Mouse (Mus musculus) gastrocnemius, postnatal 10 days (tissue): ENCODE measurements around the gene Rrm1. TPM values are rescaled to one million over a fixed set of nuclear protein-coding genes. Genes with fewer than 3 reads are reported as not detected.
"Not testable (repeated sequence)": the region's sequence is repeated elsewhere in the genome, so short reads cannot be mapped to it uniquely, and the experiment has no call there.

Experiments used
- DNase-seq: peaks from one replicate; pipeline ENCODE4 v3.0.0; 2021; ENCODE audit warnings: mixed read lengths
- total RNA-seq, 2 experiments: library from RNA; stranded (reverse); gene quantifications; 2 replicates each; pipeline ENCODE4 v1.2.3; 2021

Rrm1 gene
- total RNA-seq, 2 experiments from 2014 or later: 25.5 to 30.0 TPM

DNA sequence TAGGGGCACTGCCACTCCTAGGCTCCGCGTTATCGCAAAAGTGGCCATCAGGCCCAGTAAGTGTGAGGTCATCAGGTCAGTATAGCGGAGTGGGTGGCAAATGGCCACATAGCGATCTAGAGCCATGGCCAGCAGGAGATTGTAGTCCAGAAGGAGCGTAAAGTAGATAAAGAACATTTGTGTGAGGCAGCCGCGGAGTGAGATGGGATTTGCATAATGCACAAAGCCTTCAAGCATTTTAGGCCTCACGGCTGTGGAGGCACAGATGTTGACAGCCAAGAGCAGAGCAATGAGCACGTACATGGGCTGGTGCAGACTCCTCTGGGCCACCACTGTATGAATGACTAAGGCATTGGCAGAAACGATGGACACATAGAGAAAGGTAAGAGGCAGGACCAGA lies 35.9 kb downstream of the Rrm1 start:
- DNase-seq: no peak

DNA sequence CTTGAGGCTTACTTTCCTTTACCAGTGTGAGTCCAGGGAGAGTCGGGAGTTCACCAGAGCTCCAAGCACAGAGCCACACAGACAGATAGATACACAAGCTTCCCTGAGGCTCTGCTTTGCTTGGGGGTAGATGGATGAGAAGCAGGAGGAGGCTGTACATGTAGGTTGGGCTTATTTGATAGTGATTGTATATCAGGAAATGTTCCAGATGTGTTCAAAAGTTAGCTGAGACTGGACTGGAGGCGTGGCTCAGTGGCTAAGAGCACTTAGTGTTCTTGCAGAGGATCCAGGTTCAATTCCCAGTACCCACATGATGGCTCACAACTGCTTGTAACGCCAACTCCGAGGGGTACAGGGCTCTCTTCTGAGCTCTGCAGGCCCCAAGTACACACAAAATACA lies 36.9 kb downstream of the Rrm1 start:
- DNase-seq: no peak

DNA sequence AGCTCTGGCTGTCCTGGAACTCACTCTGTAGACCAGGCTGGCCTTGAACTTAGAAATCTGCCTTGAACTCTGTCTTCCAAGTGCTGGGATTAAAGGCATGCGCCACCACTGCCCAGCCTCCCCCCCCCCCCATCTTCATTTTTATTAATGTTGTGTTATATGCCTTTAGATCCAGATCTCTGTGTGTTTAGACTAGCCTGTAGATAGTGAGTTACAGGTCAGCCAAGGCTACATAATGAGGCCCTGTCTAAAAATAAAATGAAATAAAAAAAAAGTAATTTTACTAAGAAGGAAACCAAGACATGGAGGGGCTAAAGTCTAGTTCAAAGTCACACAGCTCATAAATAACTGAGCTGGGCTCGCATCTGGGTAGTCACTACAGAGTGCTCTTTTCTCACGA lies 37.4 kb downstream of the Rrm1 start:
- no peak for DNase-seq

DNA sequence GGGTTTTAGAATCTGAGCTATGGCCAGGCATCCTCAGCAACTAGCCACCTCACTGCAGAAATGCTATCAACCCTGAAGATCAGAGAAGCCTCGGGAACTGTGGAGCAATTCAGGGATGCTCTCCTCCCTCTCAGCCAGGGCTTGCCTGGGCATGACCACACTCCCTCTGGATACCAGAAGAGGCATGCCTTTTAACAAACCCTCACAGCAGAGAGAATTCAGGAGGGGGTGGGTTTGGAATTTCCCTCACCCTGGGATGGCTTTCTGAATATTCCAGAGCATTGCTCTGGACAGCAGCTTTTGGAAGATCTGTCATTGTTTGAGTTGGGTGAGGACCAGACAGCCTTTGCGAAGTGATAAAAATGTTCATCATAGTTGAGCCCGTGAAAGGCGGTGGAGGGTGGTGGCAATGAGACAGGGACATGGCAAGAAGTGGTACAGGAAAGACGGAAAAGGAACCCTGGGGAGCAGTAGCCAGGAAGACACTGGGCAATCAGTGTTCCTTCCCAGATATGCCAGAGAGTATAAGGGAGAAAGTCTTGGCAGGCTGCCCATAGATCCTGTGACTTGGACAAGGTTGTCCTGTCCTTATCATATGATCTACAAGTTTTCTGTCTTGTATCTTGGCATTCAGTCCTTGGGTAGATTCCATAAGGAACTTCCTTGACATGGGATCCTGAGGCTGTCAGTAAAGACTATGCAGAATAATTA lies 38.0 kb downstream of the Rrm1 start:
- DNase-seq: peak; percentile 21

DNA sequence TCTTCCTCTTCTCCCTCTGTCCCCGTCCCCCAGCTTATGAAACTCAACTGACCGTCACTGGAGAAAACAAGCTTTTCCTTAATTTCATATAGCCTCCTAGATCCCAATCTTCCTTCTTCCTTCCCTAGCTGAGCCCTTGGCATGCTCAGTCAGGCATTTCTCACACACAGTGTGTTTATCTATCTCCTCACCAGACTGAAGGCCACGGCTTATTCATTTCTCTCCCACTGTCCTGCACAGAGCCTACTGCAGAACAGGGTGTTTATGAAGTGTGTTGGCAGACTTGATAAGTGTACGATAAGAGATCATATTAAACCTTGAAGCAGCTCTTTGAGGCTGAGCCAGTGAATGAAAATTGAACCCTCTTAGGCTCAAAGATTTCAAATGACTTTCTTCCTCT lies 39.3 kb downstream of the Rrm1 start:
- no peak for DNase-seq

DNA sequence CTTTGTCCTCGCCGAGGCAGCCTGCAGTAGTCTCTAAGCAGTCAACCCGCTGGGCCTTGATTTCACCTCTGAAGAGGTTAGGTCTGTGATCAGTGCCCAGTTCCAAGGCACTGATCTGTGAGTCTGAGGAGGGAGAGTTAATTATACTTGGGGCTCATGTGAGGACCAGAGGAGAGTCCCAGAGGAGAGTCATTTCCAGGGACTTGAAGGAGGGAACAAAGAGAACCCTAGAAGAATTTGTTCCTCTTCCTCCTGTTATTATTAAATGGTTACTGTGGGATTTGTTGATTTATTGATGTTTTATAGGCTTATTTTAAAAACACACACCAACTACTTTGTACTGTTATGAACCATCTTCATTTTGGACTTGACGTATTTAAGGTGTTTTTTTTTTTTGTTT lies 40.1 kb downstream of the Rrm1 start, which contains the start of gene Olfr543:
Gene Olfr543, minus strand, starts transcription at position 101 of the 400 bp plus-strand sequence.
- DNase-seq: no peak

DNA sequence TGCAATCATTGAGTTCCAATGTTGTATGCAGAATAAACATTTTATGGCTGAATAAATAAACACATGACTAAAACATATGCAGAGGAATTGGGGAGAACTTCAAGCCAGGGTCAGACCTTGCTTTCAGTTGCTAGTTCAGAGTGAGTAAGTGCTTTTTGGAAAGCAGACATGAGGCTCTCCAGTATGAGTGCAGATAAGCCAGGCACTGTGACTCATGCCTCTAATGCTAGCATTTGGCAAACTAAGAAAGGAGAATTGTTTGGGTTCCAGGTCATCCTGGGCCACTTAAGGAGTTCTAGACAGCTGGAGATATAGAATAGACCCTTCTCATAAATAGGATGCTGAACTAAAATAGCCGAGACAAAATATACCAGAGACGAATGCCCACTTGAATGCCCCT lies 42.2 kb downstream of the Rrm1 start:
- DNase-seq: no peak

DNA sequence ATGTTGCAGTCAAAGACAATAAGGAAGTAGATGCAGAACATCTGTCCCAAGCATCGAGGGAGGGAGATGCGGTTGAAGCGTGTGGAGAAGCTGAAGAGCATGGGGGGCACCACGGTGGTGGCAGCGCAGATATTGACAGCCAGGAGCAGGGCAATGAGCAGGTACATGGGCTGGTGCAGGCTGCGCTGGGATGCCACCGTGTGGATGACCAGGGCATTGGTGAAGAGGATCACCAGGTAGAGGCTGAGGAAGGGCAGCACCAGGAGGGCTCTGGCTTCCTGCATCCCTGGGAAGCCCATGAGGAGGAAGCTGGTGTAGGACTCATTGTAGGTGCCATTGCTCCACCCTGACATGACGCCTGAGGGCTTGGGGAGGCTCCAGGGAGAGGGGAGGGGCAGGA lies 43.3 kb downstream of the Rrm1 start:
- not testable (repeated sequence) for DNase-seq

DNA sequence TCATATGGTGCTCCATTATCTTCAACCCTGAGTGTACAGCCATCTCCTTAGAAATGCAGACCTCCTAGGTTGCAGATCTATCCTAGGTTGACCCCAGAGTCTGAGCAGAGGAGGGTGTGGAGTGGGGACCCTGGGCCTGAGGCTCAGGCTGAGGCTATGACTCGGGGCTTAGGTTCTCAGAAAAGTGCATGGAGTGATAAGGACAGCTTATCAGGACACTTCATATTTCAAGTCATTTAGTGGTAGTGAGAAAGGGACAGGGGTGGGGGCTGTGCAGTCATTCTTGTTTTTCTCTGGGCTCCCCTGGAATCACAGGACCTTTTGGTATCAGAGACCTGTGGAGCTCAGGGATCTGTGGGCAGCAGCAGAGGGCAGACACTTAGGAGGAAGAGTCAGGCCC lies 44.6 kb downstream of the Rrm1 start:
- no peak for DNase-seq

DNA sequence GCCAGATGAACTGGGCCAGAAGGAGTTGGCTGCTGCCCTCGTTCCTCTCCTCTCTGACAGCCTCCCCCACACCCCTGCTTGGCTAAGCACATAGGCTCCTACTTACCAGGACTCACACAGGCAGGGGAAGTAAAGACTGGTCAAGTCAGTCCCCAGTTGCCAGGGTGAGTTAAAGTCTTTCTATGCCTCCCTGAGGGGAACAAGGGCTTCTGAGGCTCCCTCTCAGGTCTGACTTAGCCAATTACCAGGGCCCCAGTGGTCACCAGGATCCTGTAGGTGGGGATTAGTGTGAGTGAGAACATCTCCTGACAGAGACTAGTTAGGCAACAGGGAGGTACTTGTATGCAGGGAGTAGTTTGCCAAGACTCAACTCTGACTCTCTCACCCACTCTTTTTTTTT lies 46.7 kb downstream of the Rrm1 start, which contains the start of gene Olfr544:
Gene Olfr544, minus strand, starts transcription at position 153 of the 400 bp plus-strand sequence.
- DNase-seq: no peak

DNA sequence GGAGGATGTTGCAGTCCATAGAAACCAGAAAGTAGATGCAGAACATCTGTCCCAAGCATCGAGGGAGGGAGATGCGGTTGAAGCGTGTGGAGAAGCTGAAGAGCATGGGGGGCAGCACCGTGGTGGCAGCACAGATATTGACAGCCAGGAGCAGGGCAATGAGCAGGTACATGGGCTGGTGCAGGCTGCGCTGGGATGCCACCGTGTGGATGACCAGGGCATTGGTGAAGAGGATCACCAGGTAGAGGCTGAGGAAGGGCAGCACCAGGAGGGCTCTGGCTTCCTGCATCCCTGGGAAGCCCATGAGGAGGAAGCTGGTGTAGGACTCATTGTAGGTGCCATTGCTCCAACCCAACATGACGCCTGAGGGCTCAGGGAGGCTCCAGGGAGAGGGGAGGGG lies 52.9 kb downstream of the Rrm1 start:
- DNase-seq: not testable (repeated sequence)

DNA sequence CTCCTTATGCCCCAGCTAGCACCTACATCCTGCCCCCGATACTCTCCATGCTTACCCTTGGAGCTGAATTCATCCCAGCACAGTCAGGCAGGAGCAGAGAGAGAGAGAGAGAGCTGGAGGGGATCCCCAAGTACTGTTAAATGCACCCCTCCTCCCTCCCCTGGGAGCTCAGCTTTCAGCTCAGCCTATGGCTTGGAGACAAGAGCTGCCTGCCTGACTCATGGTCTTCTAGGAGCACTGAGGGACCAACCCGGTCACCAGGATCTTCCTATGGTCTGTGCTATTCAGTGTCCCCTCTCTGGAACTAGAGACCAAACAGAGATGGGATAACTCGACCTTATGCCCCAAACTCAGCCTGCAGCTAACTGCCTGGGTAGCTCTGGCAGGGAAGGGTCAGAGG lies 58.0 kb downstream of the Rrm1 start, which contains the start of gene Olfr545:
Gene Olfr545, minus strand, starts transcription at position 101 of the 400 bp plus-strand sequence.
- no peak for DNase-seq

DNA sequence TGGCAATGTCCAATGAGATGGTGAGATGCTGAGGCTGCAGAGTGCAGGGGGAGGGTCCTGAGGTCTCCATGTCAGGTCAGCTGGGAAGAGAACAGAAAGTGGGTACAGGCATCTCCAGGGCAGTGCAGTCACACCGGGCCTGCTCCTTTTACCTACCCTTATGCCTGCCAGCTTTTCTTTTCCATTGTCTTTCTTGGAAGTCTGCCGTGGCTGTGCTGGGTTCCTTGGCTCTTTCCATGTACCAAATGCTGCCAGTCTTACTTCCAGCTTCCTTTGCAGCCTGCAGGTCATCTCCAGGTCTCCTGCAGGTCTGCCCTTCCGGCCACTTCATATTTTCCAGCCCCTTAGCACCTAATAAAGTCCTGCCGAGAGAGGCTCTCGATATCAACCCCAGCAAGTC lies 60.5 kb downstream of the Rrm1 start:
- no peak for DNase-seq

DNA sequence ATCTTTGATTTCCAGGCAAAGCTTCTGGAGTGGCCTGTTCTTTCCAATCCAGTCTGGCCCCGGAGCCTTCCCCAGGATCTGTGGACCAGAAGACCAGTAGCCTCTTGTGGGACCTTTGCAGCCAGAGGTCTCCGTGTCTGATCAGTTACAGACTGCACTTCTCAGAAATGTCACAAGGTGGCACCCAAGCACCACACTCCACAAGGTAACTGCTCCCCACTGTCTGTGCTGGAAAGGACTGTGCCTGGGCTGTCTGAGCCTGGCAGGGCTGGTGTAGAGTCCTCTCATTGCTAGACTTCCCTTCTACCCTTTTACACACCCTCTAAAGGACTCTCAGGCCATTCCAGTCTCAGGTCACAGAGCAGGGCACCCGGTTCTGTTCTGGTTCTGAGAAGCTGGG lies 65.4 kb downstream of the Rrm1 start:
- DNase-seq: peak; percentile 66

DNA sequence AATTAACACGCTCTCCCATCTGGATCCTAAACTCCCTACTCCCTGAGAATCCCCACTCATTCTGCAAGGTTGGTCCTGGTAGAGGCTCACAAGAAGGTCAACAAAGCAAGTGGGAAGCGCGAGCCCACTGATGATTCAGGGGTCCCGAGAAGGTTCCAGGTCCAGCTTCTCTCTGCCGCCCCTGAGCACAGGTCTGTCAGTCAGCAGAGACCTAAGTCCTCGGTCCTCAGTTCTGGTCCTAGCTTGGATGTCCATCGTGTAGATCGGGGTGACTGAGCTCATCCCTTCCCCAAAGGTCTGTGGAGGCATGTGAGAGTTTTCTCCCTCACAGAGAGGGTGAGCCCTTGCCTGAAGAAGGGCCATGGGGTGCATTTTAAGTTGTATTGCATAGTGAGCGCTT lies 66.6 kb downstream of the Rrm1 start:
- DNase-seq: no peak

DNA sequence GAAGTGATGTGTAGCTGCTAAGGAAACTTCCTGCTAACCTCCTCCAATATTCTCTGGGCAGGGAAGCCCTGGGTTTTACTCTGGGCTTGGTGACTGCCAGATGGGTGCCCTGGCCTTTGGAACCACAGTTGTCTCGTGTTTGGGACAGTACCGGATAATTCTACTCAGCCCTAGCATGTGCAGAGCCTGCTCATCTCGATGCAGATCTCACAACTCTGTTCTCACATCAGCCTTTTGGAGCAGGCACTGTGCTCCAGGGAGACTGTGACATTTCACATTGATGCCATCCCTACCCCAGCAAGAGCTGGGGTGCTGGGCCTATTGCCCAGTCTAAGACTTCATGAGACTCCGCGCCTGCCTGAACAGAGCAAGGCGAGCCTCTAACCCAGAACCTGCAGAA lies 67.2 kb downstream of the Rrm1 start:
- no peak for DNase-seq

DNA sequence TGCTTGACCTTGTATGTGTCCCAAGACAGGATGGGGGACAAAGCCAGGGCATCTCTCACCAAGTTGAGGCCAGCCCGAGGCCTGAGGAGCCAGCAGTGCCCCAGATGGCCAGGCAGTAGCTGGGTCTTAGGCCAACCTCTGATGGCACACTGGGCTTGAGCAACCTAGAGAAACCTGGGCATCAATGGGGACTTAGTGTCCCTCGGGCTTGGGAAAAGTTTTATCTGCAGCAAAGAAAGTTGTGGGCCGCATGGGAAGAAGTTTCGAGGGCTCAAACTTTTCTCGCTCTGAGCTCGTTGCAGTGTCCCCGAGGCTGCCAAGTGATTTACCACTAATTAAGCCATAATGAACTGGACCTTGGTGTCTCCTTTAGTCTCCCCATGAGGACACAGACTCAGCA lies 68.2 kb downstream of the Rrm1 start:
- DNase-seq: no peak

DNA sequence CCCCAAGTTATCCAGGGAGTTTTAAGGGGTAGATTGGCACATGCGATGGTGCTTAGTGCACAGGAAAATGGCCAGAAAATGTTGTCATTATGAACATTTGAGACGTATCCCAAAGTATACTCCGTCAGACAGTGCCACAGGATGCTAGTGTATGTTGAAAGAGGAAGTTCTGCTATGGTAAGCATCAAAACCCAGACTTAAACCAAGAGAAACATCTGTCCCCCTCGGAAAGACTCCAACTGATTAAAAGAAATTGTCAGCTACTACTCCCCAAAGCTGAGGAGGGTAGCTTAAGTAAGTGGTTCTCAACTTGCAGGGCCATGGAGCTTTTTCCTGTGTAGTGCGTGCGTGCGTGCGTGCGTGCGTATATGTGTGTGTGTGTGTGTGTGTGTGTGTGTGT lies 70.4 kb downstream of the Rrm1 start:
- DNase-seq: no peak

DNA sequence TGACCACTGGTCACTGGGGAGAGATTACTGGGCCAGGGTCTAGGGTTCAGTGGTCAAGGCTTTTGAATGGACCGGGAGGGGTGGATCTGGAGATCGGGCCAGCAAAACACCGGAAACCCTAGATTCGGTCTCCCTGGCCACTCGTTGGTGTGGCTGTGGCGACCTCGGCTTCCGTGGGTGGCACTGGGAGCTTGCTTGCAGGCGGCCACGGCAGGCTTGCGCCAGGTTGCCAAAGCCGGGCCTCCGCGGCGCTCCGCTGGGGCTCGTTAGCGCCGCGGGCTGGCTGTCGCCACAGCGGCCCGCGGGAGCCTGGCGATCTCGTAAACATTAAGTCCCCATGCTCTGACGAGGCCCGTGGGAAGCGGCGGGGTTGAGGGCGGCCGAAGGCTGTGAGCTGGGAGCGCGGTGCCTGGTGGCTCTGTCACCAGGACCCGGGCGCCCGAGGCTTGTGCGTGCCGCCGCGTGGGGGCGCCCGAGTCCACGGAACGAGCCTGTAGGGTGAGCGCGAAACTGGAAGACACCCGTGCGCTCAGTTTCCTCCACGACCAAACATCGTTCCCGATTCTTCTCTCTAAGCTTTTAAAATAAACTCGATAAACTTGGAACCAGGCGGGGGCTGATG lies 71.4 kb downstream of the Rrm1 start:
- DNase-seq: peak; percentile 94

DNA sequence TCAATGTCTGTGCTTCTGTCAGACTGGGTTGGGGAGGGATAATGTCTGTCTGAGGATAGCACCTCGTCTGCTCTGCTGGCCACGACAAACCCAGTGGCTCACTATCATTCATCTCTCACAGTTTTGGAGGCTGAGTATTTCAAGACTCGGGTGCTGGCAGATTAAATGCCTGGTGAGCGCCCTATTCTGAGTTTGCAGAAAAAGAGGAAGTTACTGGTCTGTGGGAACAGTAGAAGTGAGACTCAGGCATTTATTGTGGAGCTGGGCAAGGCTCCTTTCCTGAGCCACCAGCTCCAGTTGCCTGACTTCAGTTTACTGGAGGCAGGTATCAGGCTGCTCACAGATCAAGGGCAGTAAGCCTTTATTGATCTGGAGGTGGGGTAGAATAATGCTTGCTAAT lies 72.6 kb downstream of the Rrm1 start:
- DNase-seq: no peak

DNA sequence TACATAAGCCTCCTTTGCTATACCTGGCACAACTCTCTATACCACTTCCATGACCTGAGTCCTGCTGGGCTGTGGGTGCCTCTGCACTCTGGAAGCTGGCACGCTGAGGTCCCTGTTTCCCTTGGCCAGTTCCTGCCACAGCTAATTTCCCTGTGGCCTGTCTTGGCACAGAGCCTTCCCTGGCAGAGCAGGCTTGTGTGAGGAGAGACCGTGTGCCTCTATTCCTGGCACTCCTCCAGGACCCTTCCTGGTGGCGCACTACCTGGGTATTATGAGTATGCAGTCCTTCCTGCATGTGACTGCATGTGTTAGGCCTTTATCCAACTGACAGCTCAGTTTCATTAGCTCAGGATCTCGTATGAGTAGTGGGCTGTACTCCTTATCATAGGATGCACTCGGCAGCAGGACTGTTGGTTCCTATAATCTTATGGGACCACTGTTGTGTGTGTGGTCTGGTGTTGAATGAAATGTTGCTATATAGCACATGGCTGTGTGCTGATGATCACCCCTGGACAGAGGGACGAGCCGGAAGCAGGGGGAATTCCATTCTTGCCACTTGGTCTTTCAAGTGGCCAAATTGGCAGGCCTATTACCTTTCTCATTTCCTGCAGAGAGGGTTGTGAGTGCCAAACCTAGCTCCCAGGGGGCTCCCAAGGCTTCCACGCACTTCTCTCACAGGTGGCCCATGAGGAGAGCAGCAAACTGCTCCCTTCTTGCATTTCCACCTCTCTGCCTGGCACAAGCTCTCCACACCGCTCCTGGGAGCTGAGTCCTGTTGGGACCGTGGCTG lies 75.0 kb downstream of the Rrm1 start:
- no peak for DNase-seq

DNA sequence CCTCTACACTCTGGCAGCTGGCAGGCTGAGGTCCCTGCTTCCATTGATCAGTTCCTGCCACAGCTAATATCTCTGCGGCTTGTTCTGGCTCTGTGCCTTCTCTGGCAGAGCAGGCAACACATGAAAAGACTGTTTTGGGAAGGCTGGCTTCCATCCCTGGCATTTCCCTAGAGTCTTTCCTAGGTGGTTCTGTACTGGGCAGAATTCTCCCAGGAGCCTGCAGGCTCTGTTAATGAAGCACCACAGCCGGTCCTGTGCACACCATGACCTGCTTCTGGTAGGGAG lies 75.5 kb downstream of the Rrm1 start:
- DNase-seq: no peak
